Comparison of ENCODE assay signal across 11 mouse cellular contexts in genomic region chr13:94608420-94608831, GRCm38 (mm10).
A peak's percentile ranks its signal among the peaks of the same experiment; 100 is the strongest.
DNase-seq lines count a peak whose midpoint lies in the region; ATAC-seq lines count a peak whose summit lies in the region.
"Had no signal": no experiment of that assay in that cellular context is flagged by ENCODE, and none has a peak within 500 bp of the region (broad histone marks: within the 10 kb centered on the region; RNA-seq: fewer than 3 reads in every experiment).

No protein-coding gene starts in this region.

- peak; percentile 74 for ATAC-seq in kidney, embryonic 15.5 days (replicated peaks; ENCODE audit: low FRiP score)
- no peak for ATAC-seq in embryonic facial prominence, embryonic 13.5 days (ENCODE audit: insufficient number of reproducible peaks, insufficient read depth, low FRiP score, low TSS enrichment, low read depth)
- peak; percentile 86 for ATAC-seq in neural tube, embryonic 14.5 days (ENCODE audit: low read depth)

- H3K27ac ChIP-seq in kidney, embryonic 15.5 days, result peak overlapping the region; percentile 58; the same call in 1 of the 2 replicates
- no peak overlapping the region for H3K27ac ChIP-seq in embryonic facial prominence, embryonic 13.5 days
- peak overlapping the region; percentile 84 for H3K27ac ChIP-seq in limb, embryonic 10.5 days
- no peak overlapping the region for H3K27ac ChIP-seq in neural tube, embryonic 14.5 days (ENCODE audit: low read depth, low read length)
- H3K27ac ChIP-seq: gastrocnemius, adult 2 months; liver, embryonic 14.5 days had no signal

- 3% methylated on average over 11 of the region's 11 CpGs for WGBS in kidney, embryonic 15.5 days
- WGBS in embryonic facial prominence, embryonic 13.5 days, result 7% methylated on average over 11 of the region's 11 CpGs
- 1% methylated on average over 11 of the region's 11 CpGs for WGBS in limb, embryonic 10.5 days
- WGBS in neural tube, embryonic 14.5 days, result 3% methylated on average over 11 of the region's 11 CpGs

- no peak overlapping the region for H3K4me3 ChIP-seq in kidney, embryonic 15.5 days (replicated peaks)
- H3K4me3 ChIP-seq in embryonic facial prominence, embryonic 13.5 days, result no peak overlapping the region
- 0 out of 2 replicates have a peak overlapping the region, but pooled peaks have one; percentile 9 for H3K4me3 ChIP-seq in limb, embryonic 10.5 days
- no peak overlapping the region for H3K4me3 ChIP-seq in neural tube, embryonic 14.5 days (ENCODE audit: low read depth, low read length)
- H3K4me3 ChIP-seq: gastrocnemius, adult 2 months had no signal

- peaks cover 22% of the 10 kb centered on the region for H3K4me1 ChIP-seq in kidney, embryonic 15.5 days
- H3K4me1 ChIP-seq in embryonic facial prominence, embryonic 13.5 days, result peaks cover 6% of the 10 kb centered on the region
- peaks cover 37% of the 10 kb centered on the region for H3K4me1 ChIP-seq in limb, embryonic 10.5 days
- peaks cover 11% of the 10 kb centered on the region; the same call in 1 of the 2 replicates for H3K4me1 ChIP-seq in neural tube, embryonic 14.5 days (ENCODE audit: control insufficient read depth, insufficient read depth, low read length)

- no peak overlapping the region for H3K9ac ChIP-seq in kidney, embryonic 15.5 days
- no peak overlapping the region for H3K9ac ChIP-seq in embryonic facial prominence, embryonic 13.5 days
- H3K9ac ChIP-seq in neural tube, embryonic 14.5 days (replicated peaks; ENCODE audit: low read depth, low read length), result no peak overlapping the region
- H3K9ac ChIP-seq: liver, embryonic 14.5 days had no signal

- peaks cover 36% of the 10 kb centered on the region for H3K27me3 ChIP-seq in kidney, embryonic 15.5 days
- peaks cover 42% of the 10 kb centered on the region for H3K27me3 ChIP-seq in embryonic facial prominence, embryonic 13.5 days
- H3K27me3 ChIP-seq in limb, embryonic 10.5 days (ENCODE audit: low read depth, poor library complexity, severe bottlenecking), result peaks cover 75% of the 10 kb centered on the region
- peaks cover 41% of the 10 kb centered on the region for H3K27me3 ChIP-seq in neural tube, embryonic 14.5 days (ENCODE audit: control insufficient read depth, insufficient read depth, low read length)

- H3K36me3 ChIP-seq in kidney, embryonic 15.5 days, result no peaks in the 10 kb centered on the region
- no peaks in the 10 kb centered on the region for H3K36me3 ChIP-seq in embryonic facial prominence, embryonic 13.5 days
- H3K36me3 ChIP-seq in limb, embryonic 10.5 days, result no peaks in the 10 kb centered on the region
- H3K36me3 ChIP-seq in neural tube, embryonic 14.5 days (ENCODE audit: control insufficient read depth, insufficient read depth, low read length), result no peaks in the 10 kb centered on the region

- H3K9me3 ChIP-seq in kidney, embryonic 15.5 days (replicated peaks), result no peaks in the 10 kb centered on the region
- H3K9me3 ChIP-seq in embryonic facial prominence, embryonic 13.5 days, result no peaks in the 10 kb centered on the region
- H3K9me3 ChIP-seq in limb, embryonic 10.5 days (replicated peaks), result no peaks in the 10 kb centered on the region
- H3K9me3 ChIP-seq in neural tube, embryonic 14.5 days (ENCODE audit: control insufficient read depth, low read length), result no peaks in the 10 kb centered on the region

- peak overlapping the region; percentile 45 for H3K4me2 ChIP-seq in kidney, embryonic 15.5 days
- peak overlapping the region; percentile 14; the same call in 1 of the 2 replicates for H3K4me2 ChIP-seq in embryonic facial prominence, embryonic 13.5 days
- H3K4me2 ChIP-seq in neural tube, embryonic 14.5 days (ENCODE audit: low read depth, low read length), result no peak overlapping the region; the same call in 1 of the 2 replicates

- DNase-seq in kidney, adult 11 months, result no peak
- peak; percentile 85 for DNase-seq in limb, embryonic 10.5 days (ENCODE audit: low spot score)
- DNase-seq in adrenal gland, adult 18-20 months (ENCODE audit: low spot score in 2 of 2), result no peak
- no peak for DNase-seq in urinary bladder, postnatal 25 days (ENCODE audit: low spot score)
- no peak for DNase-seq in cerebellum, adult 8-10 months
- DNase-seq: gastrocnemius, adult 2 months; spleen, adult 18-20 months had no signal

Comparison
In these comparisons a context has a peak if more than half of its experiments do, and no peak if none do; other contexts are left out.
1. H3K27ac ChIP-seq: peak in kidney, embryonic 15.5 days (single experiment) and limb, embryonic 10.5 days (single experiment); none in embryonic facial prominence, embryonic 13.5 days (single experiment) and neural tube, embryonic 14.5 days (single experiment).